Mouse (Mus musculus): ENCODE results near the gene Tmem82. TPM values are rescaled to one million over a fixed set of nuclear protein-coding genes. Genes with fewer than 3 reads are reported as not detected.

Gene Tmem82
- 2.7 and 3.1 TPM in 2 replicates for polyA plus RNA-seq (2015; fragmentation: Nextera tagmentation; extraction: Ambion mirVana)

- H3K9ac ChIP-seq, result peak within 1 kb of the TSS; percentile 54
- H3K4me2 ChIP-seq, result peak within 1 kb of the TSS; percentile 67
- H3K4me3 ChIP-seq (replicated peaks), result peak within 1 kb of the TSS; percentile 39
- 0 out of 2 replicates have a peak within 1 kb of the TSS, but pooled peaks have one; percentile 32 for H3K27ac ChIP-seq
- peaks cover 35% of the 10 kb centered on the region for H3K4me1 ChIP-seq
- WGBS, result 21% methylated on average over 20 of the region's 20 CpGs
- no peaks in the 10 kb centered on the region for H3K27me3 ChIP-seq
- no peak for ATAC-seq (replicated peaks; ENCODE audit: low FRiP score)
- H3K36me3 ChIP-seq, result no peaks in the 10 kb centered on the region
- no peaks in the 10 kb centered on the region for H3K9me3 ChIP-seq (replicated peaks)
These were observed at the start of gene Tmem82 for GRCm38 (mm10) chr4:141618565-141619243. Tmem82 (minus strand) TSS chr4:141618633.

GRCm38 (mm10) chr4:141664799-141665198, 46.4 kb upstream of the Tmem82 start, which contains the start of gene Plekhm2:
Plekhm2 (minus strand) TSS chr4:141664899.
- 69% methylated on average over 8 of the region's 8 CpGs for WGBS
- Histone ChIP-seq H3K4me1 (peaks cover 22% of the 10 kb centered on the region), H3K27me3 (no peaks in the 10 kb centered on the region), H3K9ac (peak within 1 kb of the TSS; percentile 91), H3K9me3 (replicated peaks) (no peaks in the 10 kb centered on the region), H3K36me3 (peaks cover 21% of the 10 kb centered on the region), H3K4me2 (peak within 1 kb of the TSS; percentile 91), H3K4me3 (replicated peaks) (peak within 1 kb of the TSS; percentile 88), H3K27ac (peak within 1 kb of the TSS; percentile 82)
- no peak for ATAC-seq (replicated peaks; ENCODE audit: low FRiP score)

GRCm38 (mm10) chr4:141664011-141664745, 45.7 kb upstream of the Tmem82 start:
- under 1% methylated on average over 54 of the region's 60 CpGs for WGBS
- peak overlapping the region; percentile 88 for H3K4me3 ChIP-seq (replicated peaks)
- H3K9ac ChIP-seq, result peak overlapping the region; percentile 91
- ATAC-seq (replicated peaks; ENCODE audit: low FRiP score), result peak; percentile 90
- H3K4me1 ChIP-seq, result peaks cover 22% of the 10 kb centered on the region
- no peaks in the 10 kb centered on the region for H3K27me3 ChIP-seq
- H3K9me3 ChIP-seq (replicated peaks), result no peaks in the 10 kb centered on the region
- peak overlapping the region; percentile 91 for H3K4me2 ChIP-seq
- peaks cover 26% of the 10 kb centered on the region for H3K36me3 ChIP-seq
- H3K27ac ChIP-seq, result peak overlapping the region; percentile 82

GRCm38 (mm10) chr4:141663122-141663931, 44.9 kb upstream of the Tmem82 start:
- H3K4me3 ChIP-seq (replicated peaks), result peak overlapping the region; percentile 88
- H3K36me3 ChIP-seq, result peaks cover 33% of the 10 kb centered on the region
- H3K27me3 ChIP-seq, result no peaks in the 10 kb centered on the region
- peak overlapping the region; percentile 91 for H3K9ac ChIP-seq
- ATAC-seq (replicated peaks; ENCODE audit: low FRiP score), result peak; percentile 44; the same call in 1 of the 2 replicates
- no peaks in the 10 kb centered on the region for H3K9me3 ChIP-seq (replicated peaks)
- H3K27ac ChIP-seq, result peak overlapping the region; percentile 82
- WGBS, result 5% methylated on average over 43 of the region's 47 CpGs
- H3K4me2 ChIP-seq, result peak overlapping the region; percentile 91
- H3K4me1 ChIP-seq, result peaks cover 22% of the 10 kb centered on the region

GRCm38 (mm10) chr4:141660884-141661283, 42.5 kb upstream of the Tmem82 start:
- Histone ChIP-seq H3K4me2 (no peak overlapping the region), H3K4me1 (peaks cover 22% of the 10 kb centered on the region), H3K36me3 (peaks cover 42% of the 10 kb centered on the region), H3K27ac (no peak overlapping the region), H3K9ac (no peak overlapping the region), H3K9me3 (replicated peaks) (no peaks in the 10 kb centered on the region), H3K4me3 (replicated peaks) (no peak overlapping the region), H3K27me3 (no peaks in the 10 kb centered on the region)
- 90% methylated on average over 11 of the region's 11 CpGs for WGBS
- ATAC-seq (replicated peaks; ENCODE audit: low FRiP score), result no peak

- H3K9ac ChIP-seq, result no peak overlapping the region
- no peak overlapping the region for H3K4me2 ChIP-seq
- no peak for ATAC-seq (replicated peaks; ENCODE audit: low FRiP score)
- no peak overlapping the region for H3K4me3 ChIP-seq (replicated peaks)
- 71% methylated on average over 4 of the region's 4 CpGs for WGBS
- H3K4me1 ChIP-seq, result peaks cover 18% of the 10 kb centered on the region
- H3K27ac ChIP-seq, result no peak overlapping the region
- H3K9me3 ChIP-seq (replicated peaks), result no peaks in the 10 kb centered on the region
- H3K27me3 ChIP-seq, result no peaks in the 10 kb centered on the region
- H3K36me3 ChIP-seq, result peaks cover 45% of the 10 kb centered on the region
These were observed 41.3 kb upstream of the Tmem82 start for GRCm38 (mm10) chr4:141659739-141660138.

- ATAC-seq (replicated peaks; ENCODE audit: low FRiP score), result no peak
- H3K36me3 ChIP-seq, result peaks cover 50% of the 10 kb centered on the region
- 92% methylated on average over 6 of the region's 6 CpGs for WGBS
These were observed 40.5 kb upstream of the Tmem82 start for GRCm38 (mm10) chr4:141658846-141659484.

GRCm38 (mm10) chr4:141656932-141657331, 38.5 kb upstream of the Tmem82 start:
- no peak overlapping the region for H3K27ac ChIP-seq
- H3K4me3 ChIP-seq (replicated peaks), result no peak overlapping the region
- H3K9ac ChIP-seq, result no peak overlapping the region
- 88% methylated on average over 8 of the region's 8 CpGs for WGBS
- no peaks in the 10 kb centered on the region for H3K4me1 ChIP-seq
- no peaks in the 10 kb centered on the region for H3K9me3 ChIP-seq (replicated peaks)
- H3K27me3 ChIP-seq, result no peaks in the 10 kb centered on the region
- peaks cover 65% of the 10 kb centered on the region for H3K36me3 ChIP-seq
- ATAC-seq (replicated peaks; ENCODE audit: low FRiP score), result no peak
- no peak overlapping the region for H3K4me2 ChIP-seq

More at GRCm38 (mm10) chr4:141658846-141659484, 40.5 kb upstream of the Tmem82 start:
- no peak overlapping the region for H3K9ac ChIP-seq
- H3K4me2 ChIP-seq, result no peak overlapping the region
- H3K27me3 ChIP-seq, result no peaks in the 10 kb centered on the region
- H3K4me1 ChIP-seq, result peaks cover 13% of the 10 kb centered on the region
- H3K9me3 ChIP-seq (replicated peaks), result no peaks in the 10 kb centered on the region
- no peak overlapping the region for H3K4me3 ChIP-seq (replicated peaks)
- H3K27ac ChIP-seq, result no peak overlapping the region

GRCm38 (mm10) chr4:141655908-141656608, 37.6 kb upstream of the Tmem82 start:
- ATAC-seq (replicated peaks; ENCODE audit: low FRiP score), result no peak
- no peaks in the 10 kb centered on the region for H3K4me1 ChIP-seq
- WGBS, result 86% methylated on average over 12 of the region's 12 CpGs

GRCm38 (mm10) chr4:141654509-141654908, 36.1 kb upstream of the Tmem82 start:
- peaks cover 50% of the 10 kb centered on the region for H3K36me3 ChIP-seq
- H3K4me1 ChIP-seq, result 0 out of 2 replicates have a peak, but pooled peaks cover 3% of the 10 kb centered on the region
- no peaks in the 10 kb centered on the region for H3K9me3 ChIP-seq (replicated peaks)
- H3K27me3 ChIP-seq, result no peaks in the 10 kb centered on the region
- 88% methylated on average over 6 of the region's 6 CpGs for WGBS
- no peak overlapping the region for H3K27ac ChIP-seq
- no peak overlapping the region for H3K9ac ChIP-seq
- H3K4me2 ChIP-seq, result no peak overlapping the region
- no peak for ATAC-seq (replicated peaks; ENCODE audit: low FRiP score)
- no peak overlapping the region for H3K4me3 ChIP-seq (replicated peaks)

More at GRCm38 (mm10) chr4:141655908-141656608, 37.6 kb upstream of the Tmem82 start:
- Histone ChIP-seq H3K36me3 (peaks cover 65% of the 10 kb centered on the region), H3K9me3 (replicated peaks) (no peaks in the 10 kb centered on the region), H3K27me3 (no peaks in the 10 kb centered on the region), H3K27ac (0 out of 2 replicates have a peak overlapping the region, but pooled peaks have one; percentile 13), H3K4me2 (no peak overlapping the region), H3K9ac (no peak overlapping the region), H3K4me3 (replicated peaks) (no peak overlapping the region)

GRCm38 (mm10) chr4:141653813-141654212, 35.4 kb upstream of the Tmem82 start:
- H3K9ac ChIP-seq, result no peak overlapping the region
- no peak overlapping the region for H3K4me3 ChIP-seq (replicated peaks)
- no peaks in the 10 kb centered on the region for H3K27me3 ChIP-seq
- H3K27ac ChIP-seq, result no peak overlapping the region
- H3K4me2 ChIP-seq, result no peak overlapping the region
- no peak for ATAC-seq (replicated peaks; ENCODE audit: low FRiP score)
- 0 out of 2 replicates have a peak, but pooled peaks cover 3% of the 10 kb centered on the region for H3K4me1 ChIP-seq
- WGBS, result 96% methylated on average over 13 of the region's 13 CpGs
- H3K36me3 ChIP-seq, result peaks cover 46% of the 10 kb centered on the region
- H3K9me3 ChIP-seq (replicated peaks), result no peaks in the 10 kb centered on the region
